Mouse (Mus musculus) thymus, adult 2 months (tissue): ENCODE results near the gene Pan3.

ENCODE experiments used
- CTCF ChIP-seq: fragments of 200-500 bp; IDR thresholded peaks from 2 replicates; pipeline ENCODE4 v1.5.1; 2012; ENCODE audit warnings: mild to moderate bottlenecking, control low read depth, low read length, moderate library complexity, borderline replicate concordance; ENCODE audit not compliant: control insufficient read depth, poor library complexity, insufficient read depth; ENCODE audit errors: extremely low read depth
- POLR2A ChIP-seq: fragments of 200-500 bp; IDR thresholded peaks from 2 replicates; pipeline ENCODE4 v1.6.1; 2012; ENCODE audit warnings: mild to moderate bottlenecking, low read length, control low read depth, moderate library complexity; ENCODE audit not compliant: control insufficient read depth, poor library complexity, insufficient read depth; ENCODE audit errors: extremely low read depth

DNA sequence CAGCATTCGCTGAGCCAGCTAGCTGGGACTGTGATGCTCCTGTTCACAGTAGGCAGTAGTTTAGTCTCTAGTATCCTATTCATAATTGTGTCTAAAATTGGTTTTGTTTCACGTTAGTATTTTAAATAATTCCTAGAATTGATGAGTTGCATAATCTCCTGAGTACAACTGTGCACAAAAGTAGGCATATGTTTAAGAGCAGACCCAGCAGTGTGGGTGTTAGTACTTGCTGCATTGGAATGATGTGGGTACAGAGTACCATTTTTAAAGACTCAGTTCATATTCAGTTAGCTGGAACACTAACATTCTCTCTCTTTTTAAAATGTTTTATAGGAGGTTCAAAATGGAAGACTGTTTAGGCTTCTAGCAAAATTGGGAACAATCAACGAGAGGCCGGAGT is 109.4 kb downstream of the Pan3 start:
- TF ChIP-seq POLR2A (no peak), CTCF (no peak)
